Mouse (Mus musculus) liver, embryonic 18 days (tissue): ENCODE measurements around the gene Mrpl18. TPM values are rescaled to one million over a fixed set of nuclear protein-coding genes. Genes with fewer than 3 reads are reported as not detected.

Source experiments
- polyA plus RNA-seq: library from polyadenylated mRNA; depleted of rRNA; stranded (reverse); fragments of >200 nt; gene quantifications from 2 replicates; pipeline ENCODE4 v1.2.3, GENCODE M21; 2012; rRNA removed

Gene Mrpl18
- polyA plus RNA-seq, result 34.3 and 39.2 TPM in 2 replicates

GRCm38 (mm10) chr17:12915881-12916583 is at the start of gene Mrpl18:
Mrpl18 (minus strand) TSS chr17:12916345.

GRCm38 (mm10) chr17:12960331-12960873 is 44.3 kb upstream of the Mrpl18 start, which contains the start of gene Acat2:
Acat2 (minus strand) TSS chr17:12960747.

GRCm38 (mm10) chr17:12940151-12940805 is 24.1 kb upstream of the Mrpl18 start, which contains the start of gene Acat3:
Acat3 (minus strand) TSS chr17:12940600.

GRCm38 (mm10) chr17:12915488-12915880 is 661 bp downstream of the Mrpl18 start, which contains the start of gene Tcp1:
Tcp1 (plus strand) TSS chr17:12915701.

GRCm38 (mm10) chr17:12909361-12910280 is 6.5 kb downstream of the Mrpl18 start, which contains the start of gene Pnldc1:
Pnldc1 (minus strand) TSS chr17:12910230.

GRCm38 (mm10) chr17:12875734-12876133 is 40.4 kb downstream of the Mrpl18 start, which contains the start of gene Mrgprh:
Mrgprh (plus strand) TSS chr17:12876034.

GRCm38 (mm10) chr17:12868043-12868442 is 48.1 kb downstream of the Mrpl18 start, which contains the start of gene Mas1:
Mas1 (minus strand) TSS chr17:12868143.

Other genes starting within 250 kb of the Mrpl18 start
- 0.32 and 1.2 TPM in 2 replicates for gene Slc22a1, start 240.5 kb downstream of the Mrpl18 start, polyA plus RNA-seq
- 11.6 and 14.6 TPM in 2 replicates for gene Igf2r, start 146.7 kb downstream of the Mrpl18 start, polyA plus RNA-seq
- gene Mas1, start 48.2 kb downstream of the Mrpl18 start, polyA plus RNA-seq, result 0.27 and 0.38 TPM in 2 replicates
- gene Mrgprh, start 40.3 kb downstream of the Mrpl18 start, polyA plus RNA-seq, result 0.02 TPM in 1 of 2 replicates, not detected in the other
- 0.46 and 0.55 TPM in 2 replicates for gene Pnldc1, start 6.1 kb downstream of the Mrpl18 start, polyA plus RNA-seq
- 70.9 and 77.0 TPM in 2 replicates for gene Tcp1, start 644 bp downstream of the Mrpl18 start, polyA plus RNA-seq
- gene Acat3, start 24.3 kb upstream of the Mrpl18 start, polyA plus RNA-seq, result 19.5 and 24.5 TPM in 2 replicates
- 42.8 and 51.3 TPM in 2 replicates for gene Acat2, start 44.4 kb upstream of the Mrpl18 start, polyA plus RNA-seq
- 20.2 and 22.4 TPM in 2 replicates for gene Wtap, start 77.8 kb upstream of the Mrpl18 start, polyA plus RNA-seq
- gene Sod2, start 90.5 kb upstream of the Mrpl18 start, polyA plus RNA-seq, result 153 and 171 TPM in 2 replicates
- 0.03 TPM in 1 of 2 replicates, not detected in the other for gene Gpr31b, start 136.0 kb upstream of the Mrpl18 start, polyA plus RNA-seq
- gene Tcp10b, start 144.8 kb upstream of the Mrpl18 start, polyA plus RNA-seq, result 0.04 and 0.06 TPM in 2 replicates
- gene Unc93a, start 215.5 kb upstream of the Mrpl18 start, polyA plus RNA-seq, result 0.05 TPM in 2 replicates